Mouse (Mus musculus): Measurements from ENCODE around the gene Mrps7. TPM values are rescaled to one million over a fixed set of nuclear protein-coding genes. Genes with fewer than 3 reads are reported as not detected.

Mrps7 gene
- polyA plus RNA-seq, 1 experiment from 2014 or later = 101 TPM

GRCm38 (mm10) chr11:115626824-115627616 lies 23.3 kb downstream of the Mrps7 start:
- no peak overlapping the region; the same call in 1 of the 2 replicates for H3K27ac ChIP-seq (ENCODE audit: low read length)
- WGBS = 36% methylated on average over 11 of the region's 11 CpGs

GRCm38 (mm10) chr11:115627705-115628464 lies 24.2 kb downstream of the Mrps7 start, which contains the start of gene Slc25a19:
TSS of gene Slc25a19 (minus strand) at chr11:115628295.
- Histone ChIP-seq H3K27ac (ENCODE audit: low read length) (0 out of 2 replicates have a peak within 1 kb of the TSS, but pooled peaks have one; percentile 11), H3K9me3 (ENCODE audit: low read length) (no peaks in the 10 kb centered on the region)

More at GRCm38 (mm10) chr11:115626824-115627616, 23.3 kb downstream of the Mrps7 start:
- Histone ChIP-seq H3K4me3 (ENCODE audit: low read length) (peak overlapping the region; percentile 88), H3K27me3 (ENCODE audit: insufficient read depth, low read length) (no peaks in the 10 kb centered on the region), H3K4me1 (ENCODE audit: insufficient read depth, low read length) (peaks cover 18% of the 10 kb centered on the region), H3K36me3 (ENCODE audit: insufficient read depth, low read length) (peaks cover 11% of the 10 kb centered on the region), H3K9ac (replicated peaks; ENCODE audit: low read length) (peak overlapping the region; percentile 64), H3K9me3 (ENCODE audit: low read length) (no peaks in the 10 kb centered on the region), H3K4me2 (replicated peaks; ENCODE audit: low read depth, low read length) (peak overlapping the region; percentile 87)
- ATAC-seq (ENCODE audit: low FRiP score, low TSS enrichment) = no peak

GRCm38 (mm10) chr11:115628465-115629101 lies 24.9 kb downstream of the Mrps7 start:
- WGBS = 48% methylated on average over 13 of the region's 13 CpGs
- Histone ChIP-seq H3K9me3 (ENCODE audit: low read length) (no peaks in the 10 kb centered on the region), H3K4me2 (replicated peaks; ENCODE audit: low read depth, low read length) (peak overlapping the region; percentile 57), H3K36me3 (ENCODE audit: insufficient read depth, low read length) (no peaks in the 10 kb centered on the region), H3K27me3 (ENCODE audit: insufficient read depth, low read length) (no peaks in the 10 kb centered on the region), H3K27ac (ENCODE audit: low read length) (no peak overlapping the region), H3K4me1 (ENCODE audit: insufficient read depth, low read length) (peaks cover 18% of the 10 kb centered on the region), H3K4me3 (ENCODE audit: low read length) (peak overlapping the region; percentile 88), H3K9ac (replicated peaks; ENCODE audit: low read length) (peak overlapping the region; percentile 64; the same call in 1 of the 2 replicates)
- peak; percentile 13; the same call in 1 of the 2 replicates for ATAC-seq (ENCODE audit: low FRiP score, low TSS enrichment)

More at GRCm38 (mm10) chr11:115627705-115628464, 24.2 kb downstream of the Mrps7 start, which contains the start of gene Slc25a19:
- peak within 1 kb of the TSS; percentile 88 for H3K4me3 ChIP-seq (ENCODE audit: low read length)
- WGBS = under 1% methylated on average over 47 of the region's 47 CpGs
- peaks cover 2% of the 10 kb centered on the region for H3K36me3 ChIP-seq (ENCODE audit: insufficient read depth, low read length)
- H3K4me2 ChIP-seq (replicated peaks; ENCODE audit: low read depth, low read length) = peak within 1 kb of the TSS; percentile 87
- H3K9ac ChIP-seq (replicated peaks; ENCODE audit: low read length) = peak within 1 kb of the TSS; percentile 64
- ATAC-seq (ENCODE audit: low FRiP score, low TSS enrichment) = peak; percentile 98
- H3K27me3 ChIP-seq (ENCODE audit: insufficient read depth, low read length) = no peaks in the 10 kb centered on the region
- H3K4me1 ChIP-seq (ENCODE audit: insufficient read depth, low read length) = peaks cover 18% of the 10 kb centered on the region

- Histone ChIP-seq H3K27me3 (ENCODE audit: insufficient read depth, low read length) (no peaks in the 10 kb centered on the region), H3K4me3 (ENCODE audit: low read length) (no peak overlapping the region), H3K9ac (replicated peaks; ENCODE audit: low read length) (no peak overlapping the region), H3K4me1 (ENCODE audit: insufficient read depth, low read length) (peaks cover 18% of the 10 kb centered on the region), H3K36me3 (ENCODE audit: insufficient read depth, low read length) (no peaks in the 10 kb centered on the region), H3K9me3 (ENCODE audit: low read length) (no peaks in the 10 kb centered on the region), H3K4me2 (replicated peaks; ENCODE audit: low read depth, low read length) (no peak overlapping the region), H3K27ac (ENCODE audit: low read length) (no peak overlapping the region)
- ATAC-seq (ENCODE audit: low FRiP score, low TSS enrichment) = no peak
- WGBS = 81% methylated on average over 13 of the region's 13 CpGs
Measured at GRCm38 (mm10) chr11:115629734-115630531, 26.2 kb downstream of the Mrps7 start.

GRCm38 (mm10) chr11:115630532-115631504 lies 27.1 kb downstream of the Mrps7 start:
- 50% methylated on average over 16 of the region's 16 CpGs for WGBS
- Histone ChIP-seq H3K4me2 (replicated peaks; ENCODE audit: low read depth, low read length) (no peak overlapping the region), H3K27ac (ENCODE audit: low read length) (peak overlapping the region; percentile 36; the same call in 1 of the 2 replicates), H3K9ac (replicated peaks; ENCODE audit: low read length) (peak overlapping the region; percentile 44; the same call in 1 of the 2 replicates), H3K4me1 (ENCODE audit: insufficient read depth, low read length) (peaks cover 15% of the 10 kb centered on the region), H3K4me3 (ENCODE audit: low read length) (no peak overlapping the region), H3K9me3 (ENCODE audit: low read length) (no peaks in the 10 kb centered on the region), H3K27me3 (ENCODE audit: insufficient read depth, low read length) (no peaks in the 10 kb centered on the region), H3K36me3 (ENCODE audit: insufficient read depth, low read length) (no peaks in the 10 kb centered on the region)
- no peak for ATAC-seq (ENCODE audit: low FRiP score, low TSS enrichment)

- no peaks in the 10 kb centered on the region for H3K36me3 ChIP-seq (ENCODE audit: insufficient read depth, low read length)
- H3K9me3 ChIP-seq (ENCODE audit: low read length) = no peaks in the 10 kb centered on the region
- H3K9ac ChIP-seq (replicated peaks; ENCODE audit: low read length) = no peak overlapping the region
- H3K27ac ChIP-seq (ENCODE audit: low read length) = 0 out of 2 replicates have a peak overlapping the region, but pooled peaks have one; percentile 36
- no peak overlapping the region for H3K4me2 ChIP-seq (replicated peaks; ENCODE audit: low read depth, low read length)
- WGBS = 27% methylated on average over 3 of the region's 3 CpGs
- no peak for ATAC-seq (ENCODE audit: low FRiP score, low TSS enrichment)
- H3K27me3 ChIP-seq (ENCODE audit: insufficient read depth, low read length) = no peaks in the 10 kb centered on the region
- H3K4me1 ChIP-seq (ENCODE audit: insufficient read depth, low read length) = peaks cover 9% of the 10 kb centered on the region
- H3K4me3 ChIP-seq (ENCODE audit: low read length) = no peak overlapping the region
Measured at GRCm38 (mm10) chr11:115631505-115631890, 27.8 kb downstream of the Mrps7 start.

GRCm38 (mm10) chr11:115632247-115632646 lies 28.5 kb downstream of the Mrps7 start:
- H3K9me3 ChIP-seq (ENCODE audit: low read length) = no peaks in the 10 kb centered on the region
- no peak for ATAC-seq (ENCODE audit: low FRiP score, low TSS enrichment)
- no peaks in the 10 kb centered on the region for H3K27me3 ChIP-seq (ENCODE audit: insufficient read depth, low read length)
- peaks cover 3% of the 10 kb centered on the region; the same call in 1 of the 2 replicates for H3K4me1 ChIP-seq (ENCODE audit: insufficient read depth, low read length)
- no peaks in the 10 kb centered on the region for H3K36me3 ChIP-seq (ENCODE audit: insufficient read depth, low read length)
- 80% methylated on average over 7 of the region's 7 CpGs for WGBS
- H3K4me3 ChIP-seq (ENCODE audit: low read length) = no peak overlapping the region
- H3K9ac ChIP-seq (replicated peaks; ENCODE audit: low read length) = no peak overlapping the region
- no peak overlapping the region for H3K27ac ChIP-seq (ENCODE audit: low read length)
- no peak overlapping the region for H3K4me2 ChIP-seq (replicated peaks; ENCODE audit: low read depth, low read length)

- no peaks in the 10 kb centered on the region for H3K9me3 ChIP-seq (ENCODE audit: low read length)
- no peak overlapping the region for H3K9ac ChIP-seq (replicated peaks; ENCODE audit: low read length)
- no peak overlapping the region for H3K4me2 ChIP-seq (replicated peaks; ENCODE audit: low read depth, low read length)
- no peaks in the 10 kb centered on the region for H3K36me3 ChIP-seq (ENCODE audit: insufficient read depth, low read length)
- H3K4me1 ChIP-seq (ENCODE audit: insufficient read depth, low read length) = 0 out of 2 replicates have a peak, but pooled peaks cover 2% of the 10 kb centered on the region
- no peak overlapping the region for H3K27ac ChIP-seq (ENCODE audit: low read length)
- no peak overlapping the region for H3K4me3 ChIP-seq (ENCODE audit: low read length)
- H3K27me3 ChIP-seq (ENCODE audit: insufficient read depth, low read length) = no peaks in the 10 kb centered on the region
- 83% methylated on average over 10 of the region's 10 CpGs for WGBS
- no peak for ATAC-seq (ENCODE audit: low FRiP score, low TSS enrichment)
Measured at GRCm38 (mm10) chr11:115632862-115633261, 29.1 kb downstream of the Mrps7 start.
